Mouse (Mus musculus) spleen, postnatal 14 days (tissue): Measurements from ENCODE around the gene Gm7982.
"Not testable (repeated sequence)": the region's sequence is repeated elsewhere in the genome, so short reads cannot be mapped to it uniquely, and the experiment has no call there.

Source experiments
- DNase-seq, 2 experiments: peaks; one replicate each; pipeline ENCODE4 v3.0.0; 2021 to 2022; ENCODE audit warnings: low spot score in 2 of 2

Gene Gm7982

DNA sequence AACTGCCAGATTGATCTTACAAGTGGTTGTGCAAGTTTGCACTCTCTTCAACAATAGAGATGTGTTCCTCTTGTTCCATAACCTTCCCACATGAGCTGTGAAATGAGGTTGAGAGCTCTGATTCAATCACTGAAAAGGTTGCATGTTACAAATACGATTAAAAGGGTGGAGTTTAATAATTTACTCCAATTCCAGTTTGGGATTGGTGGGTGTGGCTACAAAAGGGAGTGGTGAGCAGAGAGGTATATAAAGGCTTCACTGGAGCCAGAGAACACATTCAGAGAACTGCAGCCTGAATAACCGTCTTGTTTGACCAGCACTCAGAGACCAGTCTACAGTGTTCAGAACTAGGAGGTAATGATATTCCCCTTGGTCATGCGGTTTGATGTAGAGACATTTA, at the start of gene Gm7982:
Gene Gm7982, plus strand, starts transcription at position 301 of the 400 bp plus-strand sequence.
- not testable (repeated sequence) for DNase-seq

GRCm38 (mm10) chr5:95736073-95736472, 5.7 kb upstream of the Gm7982 start, which contains the start of gene Gm7978:
Gene Gm7978 (minus strand): TSS chr5:95736173.
- DNase-seq, result not testable (repeated sequence)

DNA sequence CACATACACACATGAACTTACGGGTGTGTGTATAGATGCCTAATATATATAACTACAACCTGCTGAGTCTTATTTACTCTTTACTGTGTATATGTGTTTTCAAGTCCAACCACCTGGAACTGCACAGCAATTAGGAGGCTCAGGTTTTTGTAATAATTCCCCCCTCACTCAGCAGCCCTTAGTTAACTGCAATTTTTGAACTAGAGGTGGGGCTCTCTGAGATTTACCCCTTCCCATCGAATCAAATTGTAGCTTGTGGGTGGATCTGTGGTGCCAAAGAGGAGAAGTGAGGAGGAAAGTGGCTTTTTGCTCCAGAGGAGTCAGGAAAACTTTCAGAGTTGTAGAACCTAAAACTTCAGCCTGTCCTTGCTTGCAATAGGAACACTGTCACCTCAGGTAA, 33.9 kb downstream of the Gm7982 start, which contains the start of gene E330014E10Rik:
Gene E330014E10Rik, plus strand, starts transcription at position 301 of the 400 bp plus-strand sequence.
- DNase-seq, result not testable (repeated sequence)
